ENCODE assay signal across 8 mouse cellular contexts in genomic region chr11:119023616-119023980, GRCm38 (mm10). TPM values are rescaled to one million over a fixed set of nuclear protein-coding genes. Genes with fewer than 3 reads are reported as not detected.
A peak's percentile ranks its signal among the peaks of the same experiment; 100 is the strongest.
DNase-seq lines count a peak whose midpoint lies in the region; ATAC-seq and TF ChIP-seq lines count a peak whose summit lies in the region.

No protein-coding gene starts in this region.

- H3K9me3 ChIP-seq in midbrain, postnatal 0 days (ENCODE audit: low read length) = no peaks in the 10 kb centered on the region

- 0 out of 2 replicates have a peak, but pooled peaks have one; percentile 32 for ATAC-seq in midbrain, postnatal 0 days (ENCODE audit: low FRiP score)

- H3K27me3 ChIP-seq in testis, adult 2 months (ENCODE audit: control insufficient read depth, insufficient read depth, low read length) = no peaks in the 10 kb centered on the region
- peaks cover 3% of the 10 kb centered on the region; the same call in 1 of the 2 replicates for H3K27me3 ChIP-seq in midbrain, postnatal 0 days (ENCODE audit: insufficient read depth, low read length)

- TF ChIP-seq POLR2A in testis, adult 2 months (IDR thresholded peaks at IDR 0.05; ENCODE audit: control insufficient read depth, low read depth, low read length) = no peak

- H3K4me1 ChIP-seq in testis, adult 2 months (ENCODE audit: control insufficient read depth, insufficient read depth, low read length) = peaks cover 8% of the 10 kb centered on the region
- H3K4me1 ChIP-seq in midbrain, postnatal 0 days (ENCODE audit: insufficient read depth, low read length) = peaks cover 16% of the 10 kb centered on the region; the same call in 1 of the 2 replicates

- no peaks in the 10 kb centered on the region for H3K36me3 ChIP-seq in testis, adult 2 months (ENCODE audit: control insufficient read depth, insufficient read depth, low read length)
- H3K36me3 ChIP-seq in midbrain, postnatal 0 days (ENCODE audit: insufficient read depth, low read length) = peaks cover 21% of the 10 kb centered on the region

- peak overlapping the region; percentile 83 for H3K4me3 ChIP-seq in testis, adult 2 months (ENCODE audit: control insufficient read depth, low read depth, low read length)
- peak overlapping the region; percentile 92 for H3K4me3 ChIP-seq in midbrain, postnatal 0 days (ENCODE audit: low read depth, low read length)

- no peak overlapping the region for H3K27ac ChIP-seq in testis, adult 2 months (ENCODE audit: control insufficient read depth, insufficient read depth, low read depth, low read length)
- H3K27ac ChIP-seq in midbrain, postnatal 0 days (ENCODE audit: low read depth, low read length) = peak overlapping the region; percentile 70; the same call in 1 of the 2 replicates

- DNase-seq in cerebellum, postnatal 10 days = peak; percentile 67 to 70
- no peak for DNase-seq in cerebellum, adult 8-10 months
- no peak for DNase-seq in testis, postnatal 14 days (ENCODE audit: low spot score)
- peak; percentile 67 for DNase-seq in induced T-regulatory cell, adult 2 months (ENCODE audit: low read depth)
- no peak for DNase-seq in midbrain, postnatal 0 days (ENCODE audit: low spot score)
- DNase-seq in frontal cortex, postnatal 25 days (ENCODE audit: low spot score in 2 of 2) = no peak
- no peak for DNase-seq in gastrocnemius, postnatal 4 days (ENCODE audit: low spot score in 2 of 2)

- peak overlapping the region; percentile 90 for H3K4me2 ChIP-seq in midbrain, postnatal 0 days (ENCODE audit: low read depth, low read length, poor library complexity, severe bottlenecking)

- WGBS in midbrain, postnatal 0 days = 0% methylated on average over 11 of the region's 15 CpGs

- peak overlapping the region; percentile 83 for H3K9ac ChIP-seq in midbrain, postnatal 0 days (replicated peaks; ENCODE audit: low read length, poor library complexity, severe bottlenecking)

- no peak for TF ChIP-seq CTCF in testis, adult 2 months (IDR thresholded peaks at IDR 0.05; ENCODE audit: control insufficient read depth, insufficient read depth, insufficient replicate concordance, low read depth, low read length)
- no peak for TF ChIP-seq CTCF in midbrain, postnatal 0 days (IDR thresholded peaks at IDR 0.05)

RNA-seq across cellular contexts. Expression of gene Cbx2, which starts 0.8 kb away (rescaled TPM):
- polyA plus RNA-seq in testis, adult 2 months (2012; rRNA removed) = 2.3 and 2.4 TPM in 2 replicates
- 9.6 and 10.6 TPM in 2 replicates for total RNA-seq in midbrain, postnatal 0 days (2014; rRNA removed)
- 5.6 and 6.7 TPM in 2 replicates for polyA plus RNA-seq in midbrain, postnatal 0 days (2015; fragmentation: Nextera tagmentation; extraction: Ambion mirVana)
- 1 to 10 TPM; 5.4 to 5.6 TPM for total RNA-seq in gastrocnemius, postnatal 4 days (2021)

RNA-seq across cellular contexts. Expression of gene Cbx8, which starts 17.2 kb away (rescaled TPM):
- polyA plus RNA-seq in testis, adult 2 months (2012; rRNA removed) = 0.53 and 0.79 TPM in 2 replicates
- total RNA-seq in midbrain, postnatal 0 days (2014; rRNA removed) = 14.9 and 15.5 TPM in 2 replicates
- 6.8 and 7.6 TPM in 2 replicates for polyA plus RNA-seq in midbrain, postnatal 0 days (2015; fragmentation: Nextera tagmentation; extraction: Ambion mirVana)
- total RNA-seq in gastrocnemius, postnatal 4 days (2021) = 1 to 10 TPM; 4.6 to 5.3 TPM

RNA-seq across cellular contexts. Expression of gene Enpp7, which starts 35.6 kb away (rescaled TPM):
- polyA plus RNA-seq in testis, adult 2 months (2012; rRNA removed) = 0.08 TPM in 1 of 2 replicates, not detected in the other
- not detected in 2 replicates for total RNA-seq in midbrain, postnatal 0 days (2014; rRNA removed)
- not detected in 2 replicates for polyA plus RNA-seq in midbrain, postnatal 0 days (2015; fragmentation: Nextera tagmentation; extraction: Ambion mirVana)
- not detected for total RNA-seq in gastrocnemius, postnatal 4 days (2021)

Comparison
In these comparisons a context has a peak if more than half of its experiments do, and no peak if none do; other contexts are left out.
1. DNase-seq: peak in cerebellum, postnatal 10 days (2 of 2) and induced T-regulatory cell, adult 2 months (single experiment); none in cerebellum, adult 8-10 months (single experiment), testis, postnatal 14 days (single experiment), midbrain, postnatal 0 days (single experiment), frontal cortex, postnatal 25 days (0 of 2) and gastrocnemius, postnatal 4 days (0 of 2).